Mouse (Mus musculus) thymus, adult 2 months (tissue): ENCODE results near the gene Sdc4.

Experiments used
- CTCF ChIP-seq: fragments of 200-500 bp; IDR thresholded peaks from 2 replicates; pipeline ENCODE4 v1.5.1; 2012; ENCODE audit warnings: mild to moderate bottlenecking, control low read depth, low read length, moderate library complexity, borderline replicate concordance; ENCODE audit not compliant: control insufficient read depth, poor library complexity, insufficient read depth; ENCODE audit errors: extremely low read depth
- POLR2A ChIP-seq: fragments of 200-500 bp; IDR thresholded peaks from 2 replicates; pipeline ENCODE4 v1.6.1; 2012; ENCODE audit warnings: mild to moderate bottlenecking, low read length, control low read depth, moderate library complexity; ENCODE audit not compliant: control insufficient read depth, poor library complexity, insufficient read depth; ENCODE audit errors: extremely low read depth

DNA sequence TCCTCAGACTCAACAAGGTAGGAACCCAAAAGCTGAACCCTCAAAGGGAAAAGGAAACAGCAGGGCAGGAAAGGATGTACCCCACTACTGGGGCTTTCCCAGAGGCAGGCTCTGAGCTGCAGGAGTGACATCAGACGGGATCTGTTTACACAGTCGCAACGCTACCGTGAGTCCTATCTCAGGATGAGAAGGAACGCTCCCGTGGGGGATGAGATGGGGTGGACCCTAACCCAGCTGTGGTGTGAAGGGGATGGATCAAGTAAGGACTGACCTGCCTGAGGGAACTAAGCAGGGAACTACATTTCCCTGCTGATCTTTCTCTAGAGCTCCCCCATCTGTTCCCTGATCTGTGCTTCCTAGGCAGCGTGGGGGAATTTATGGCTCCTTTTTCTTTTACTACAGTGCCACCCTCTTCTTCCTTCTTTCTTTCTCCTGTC, 13.2 kb upstream of the Sdc4 start, which contains the start of gene Sys1:
- no peak for TF ChIP-seq POLR2A
- no peak for TF ChIP-seq CTCF
